15 mouse cellular contexts compared by ENCODE assay signal in the genomic region with DNA sequence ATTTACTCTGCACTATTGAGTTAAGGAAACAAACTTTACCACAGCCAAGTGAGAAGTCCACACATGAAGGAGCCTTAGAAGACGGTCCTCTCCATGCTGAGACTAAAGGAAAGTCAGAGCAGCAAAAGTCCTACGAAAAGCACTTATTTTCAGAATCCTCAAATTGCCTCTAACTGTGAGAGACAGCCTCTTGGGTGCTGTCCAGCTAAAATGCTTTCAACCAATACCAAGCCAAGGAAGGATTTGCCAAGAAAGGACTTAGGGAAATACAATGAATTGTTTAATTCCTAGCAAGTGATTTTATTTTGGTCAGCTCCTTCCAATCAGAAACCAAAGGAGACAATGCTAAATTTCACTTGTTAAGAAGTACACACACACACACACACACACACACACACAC. TPM values are rescaled to one million over a fixed set of nuclear protein-coding genes. Genes with fewer than 3 reads are reported as not detected.
DNase-seq lines count a peak whose midpoint lies in the region; ATAC-seq and TF ChIP-seq lines count a peak whose summit lies in the region.
"Had no signal": no experiment of that assay in that cellular context is flagged by ENCODE, and none has a peak within 500 bp of the region (broad histone marks: within the 10 kb centered on the region; RNA-seq: fewer than 3 reads in every experiment).

TSS of gene Slco1a4 (minus strand) at position 115 of the 400 bp plus-strand sequence.

- TF ChIP-seq CTCF in cerebellum, adult 2 months (IDR thresholded peaks at IDR 0.05; ENCODE audit: borderline replicate concordance, insufficient read depth, low read depth, low read length) = no peak
- TF ChIP-seq CTCF in kidney, postnatal 0 days (IDR thresholded peaks at IDR 0.05; ENCODE audit: low read depth) = no peak

- WGBS in cerebellum, adult 2 months = 3% methylated on average over 2 of the region's 2 CpGs
- WGBS in kidney, postnatal 0 days = 61% methylated on average over 2 of the region's 2 CpGs
- 67% methylated on average over 2 of the region's 2 CpGs for WGBS in kidney, embryonic 15.5 days
- 67% methylated on average over 2 of the region's 2 CpGs for WGBS in intestine, embryonic 16.5 days

- no peaks in the 10 kb centered on the region for H3K4me1 ChIP-seq in cerebellum, adult 2 months (ENCODE audit: control insufficient read depth, insufficient read depth, low read length)
- no peaks in the 10 kb centered on the region for H3K4me1 ChIP-seq in kidney, postnatal 0 days (replicated peaks; ENCODE audit: insufficient read depth, low read length)
- H3K4me1 ChIP-seq in kidney, embryonic 15.5 days = no peaks in the 10 kb centered on the region
- H3K4me1 ChIP-seq in intestine, embryonic 16.5 days (ENCODE audit: control insufficient read depth, insufficient read depth, low read length) = no peaks in the 10 kb centered on the region
- H3K4me1 ChIP-seq: hindbrain, embryonic 10.5 days; neural tube, embryonic 12.5 days had no signal

- intact Hi-C loops in left cerebral cortex, postnatal 25 days (cut with DNase I) = no loop called here

- no peaks in the 10 kb centered on the region for H3K9me3 ChIP-seq in kidney, postnatal 0 days (replicated peaks; ENCODE audit: low read length)
- no peaks in the 10 kb centered on the region for H3K9me3 ChIP-seq in kidney, embryonic 15.5 days (replicated peaks)
- H3K9me3 ChIP-seq in intestine, embryonic 16.5 days (ENCODE audit: control insufficient read depth, low read length) = no peaks in the 10 kb centered on the region
- H3K9me3 ChIP-seq: hindbrain, embryonic 10.5 days; neural tube, embryonic 12.5 days had no signal

- no peak within 1 kb of the TSS for H3K4me2 ChIP-seq in kidney, postnatal 0 days (ENCODE audit: low read length)
- no peak within 1 kb of the TSS for H3K4me2 ChIP-seq in kidney, embryonic 15.5 days
- no peak within 1 kb of the TSS for H3K4me2 ChIP-seq in intestine, embryonic 16.5 days (ENCODE audit: low read depth, low read length)
- H3K4me2 ChIP-seq: midbrain, embryonic 11.5 days; neural tube, embryonic 12.5 days had no signal

- no peaks in the 10 kb centered on the region for H3K36me3 ChIP-seq in kidney, postnatal 0 days (ENCODE audit: insufficient read depth, low read length)
- no peaks in the 10 kb centered on the region for H3K36me3 ChIP-seq in kidney, embryonic 15.5 days
- H3K36me3 ChIP-seq in intestine, embryonic 16.5 days (ENCODE audit: control insufficient read depth, insufficient read depth, low read length) = no peaks in the 10 kb centered on the region
- H3K36me3 ChIP-seq: hindbrain, embryonic 10.5 days; neural tube, embryonic 12.5 days had no signal

- no peaks in the 10 kb centered on the region for H3K27me3 ChIP-seq in cerebellum, adult 2 months (ENCODE audit: control insufficient read depth, insufficient read depth, low read length)
- H3K27me3 ChIP-seq in kidney, postnatal 0 days (ENCODE audit: insufficient read depth, low read length) = no peaks in the 10 kb centered on the region
- H3K27me3 ChIP-seq in kidney, embryonic 15.5 days = no peaks in the 10 kb centered on the region
- no peaks in the 10 kb centered on the region for H3K27me3 ChIP-seq in intestine, embryonic 16.5 days (replicated peaks; ENCODE audit: control insufficient read depth, insufficient read depth, low read length)
- H3K27me3 ChIP-seq: neural tube, embryonic 12.5 days had no signal

- no peak for TF ChIP-seq POLR2A in cerebellum, adult 2 months (IDR thresholded peaks at IDR 0.05; ENCODE audit: borderline replicate concordance, insufficient read depth, low read length)

- ATAC-seq in kidney, postnatal 0 days (replicated peaks; ENCODE audit: low FRiP score, low read depth) = no peak
- ATAC-seq in kidney, embryonic 15.5 days (replicated peaks; ENCODE audit: low FRiP score) = no peak
- no peak for ATAC-seq in intestine, embryonic 16.5 days

- no peak within 1 kb of the TSS for H3K9ac ChIP-seq in kidney, postnatal 0 days (ENCODE audit: low read depth, low read length)
- H3K9ac ChIP-seq in kidney, embryonic 15.5 days = no peak within 1 kb of the TSS
- no peak within 1 kb of the TSS for H3K9ac ChIP-seq in intestine, embryonic 16.5 days (ENCODE audit: low read depth, low read length)
- H3K9ac ChIP-seq: liver, embryonic 14.5 days; neural tube, embryonic 12.5 days had no signal

- no peak within 1 kb of the TSS for H3K4me3 ChIP-seq in cerebellum, adult 2 months (replicated peaks; ENCODE audit: insufficient read depth, low read depth, low read length)
- H3K4me3 ChIP-seq in kidney, postnatal 0 days (replicated peaks; ENCODE audit: low read depth, low read length) = no peak within 1 kb of the TSS
- H3K4me3 ChIP-seq in kidney, embryonic 15.5 days (replicated peaks) = no peak within 1 kb of the TSS
- no peak within 1 kb of the TSS for H3K4me3 ChIP-seq in intestine, embryonic 16.5 days (ENCODE audit: low read length)
- H3K4me3 ChIP-seq: erythroblast, embryonic 14.5 days; hindbrain, embryonic 10.5 days; neural tube, embryonic 12.5 days had no signal

- DNase-seq in cerebellum, adult 2 months = no peak
- DNase-seq in cerebellum, adult 9-11 months = no peak
- peak; percentile 55 for DNase-seq in kidney, postnatal 0 days (ENCODE audit: low spot score)
- peak; percentile 11 for DNase-seq in lung, postnatal 10 days
- DNase-seq in lung, postnatal 25 days (ENCODE audit: low spot score) = no peak
- DNase-seq in left cerebral cortex, postnatal 25 days (ENCODE audit: low spot score in 2 of 2) = peak in 1 of 2 experiments; percentile 1

- no peak within 1 kb of the TSS; the same call in 1 of the 2 replicates for H3K27ac ChIP-seq in cerebellum, adult 2 months (ENCODE audit: insufficient read depth, low read length)
- no peak within 1 kb of the TSS for H3K27ac ChIP-seq in kidney, postnatal 0 days
- H3K27ac ChIP-seq in kidney, embryonic 15.5 days = no peak within 1 kb of the TSS
- H3K27ac ChIP-seq in intestine, embryonic 16.5 days (ENCODE audit: low read length) = no peak within 1 kb of the TSS
- H3K27ac ChIP-seq: hindbrain, embryonic 10.5 days; liver, embryonic 14.5 days; neural tube, embryonic 12.5 days had no signal

RNA-seq across cellular contexts. Expression of gene Slco1a4, which starts in this region (rescaled TPM):
- polyA plus RNA-seq in cerebellum, adult 2 months (2012; rRNA removed) = 43.4 and 47.5 TPM in 2 replicates
- polyA plus RNA-seq in kidney, postnatal 0 days (2015; fragmentation: Nextera tagmentation; extraction: Ambion mirVana) = 3.9 and 4.6 TPM in 2 replicates
- 3.5 and 4.5 TPM in 2 replicates for polyA plus RNA-seq in kidney, embryonic 15.5 days (2015; fragmentation: Nextera tagmentation; extraction: Ambion mirVana)
- 10 to 100 TPM; 43.6 to 47.9 TPM for total RNA-seq in left cerebral cortex, postnatal 25 days (2021)
- polyA plus RNA-seq in intestine, embryonic 16.5 days (2015; fragmentation: Nextera tagmentation; extraction: Ambion mirVana) = not detected in 2 replicates
- total RNA-seq: ES-E14 had no signal
- polyA plus RNA-seq: erythroblast, embryonic 14.5 days; hindbrain, embryonic 10.5 days; liver, embryonic 14.5 days; midbrain, embryonic 11.5 days; spleen, adult 2 months had no signal

Comparison
In these comparisons a context has a peak if more than half of its experiments do, and no peak if none do; other contexts are left out.
1. DNase-seq: peak in kidney, postnatal 0 days (single experiment) and lung, postnatal 10 days (single experiment); none in cerebellum, adult 2 months (0 of 2), cerebellum, adult 9-11 months (single experiment) and lung, postnatal 25 days (single experiment).